Mouse (Mus musculus): ENCODE data around the gene Cdkn2c. TPM values are rescaled to one million over a fixed set of nuclear protein-coding genes. Genes with fewer than 3 reads are reported as not detected.
"Not testable (repeated sequence)": the region's sequence is repeated elsewhere in the genome, so short reads cannot be mapped to it uniquely, and the experiment has no call there.

The Cdkn2c gene
- 2.6 and 3.0 TPM in 2 replicates for polyA plus RNA-seq (2015; fragmentation: Nextera tagmentation; extraction: Ambion mirVana)

DNA sequence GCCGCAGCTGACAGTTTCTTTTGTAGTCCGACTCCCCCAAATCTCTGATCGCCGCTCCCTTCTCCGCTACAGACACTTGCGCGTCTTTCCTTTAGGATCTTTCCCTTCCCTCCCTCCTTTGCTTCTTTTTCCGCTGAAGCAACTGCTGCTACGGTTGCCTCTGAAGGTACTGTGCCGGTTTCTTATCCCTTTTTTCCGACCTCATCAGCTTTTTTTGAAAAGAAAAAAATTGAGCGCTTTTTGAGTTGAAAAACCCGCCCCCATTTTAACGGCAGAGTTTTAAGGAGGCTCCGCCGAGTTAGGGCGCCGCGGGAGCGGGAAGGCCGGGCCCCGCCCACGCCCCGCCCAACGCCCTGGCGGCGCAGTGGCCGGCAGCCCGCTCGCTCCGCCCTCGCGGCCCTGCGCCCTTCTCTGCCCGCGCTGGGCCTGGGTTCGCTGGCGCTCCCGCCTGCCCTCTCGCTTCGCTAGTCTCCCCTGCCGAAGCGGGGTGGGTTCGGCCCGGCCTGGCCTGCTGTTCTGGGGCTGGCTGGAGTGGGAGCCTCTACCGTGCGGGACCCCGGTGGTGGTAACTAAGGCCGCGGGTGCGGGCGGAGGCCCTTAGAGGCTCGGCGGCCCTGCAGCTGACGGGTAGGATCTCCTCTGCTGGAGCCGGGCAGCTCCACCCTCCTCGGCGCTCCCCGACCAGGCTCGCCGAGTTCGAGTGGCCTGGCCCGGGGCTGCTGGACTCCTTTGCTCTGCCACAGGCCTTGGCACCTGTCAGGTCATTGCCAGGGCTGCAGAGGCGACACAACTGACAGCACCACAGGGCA is at the start of gene Cdkn2c:
Cdkn2c (minus strand) TSS at position 729 of the 809 bp plus-strand sequence.
- under 1% methylated on average over 63 of the region's 64 CpGs for WGBS
- peaks cover 22% of the 10 kb centered on the region for H3K4me1 ChIP-seq (replicated peaks)
- H3K9me3 ChIP-seq, result no peaks in the 10 kb centered on the region
- ATAC-seq (ENCODE audit: low FRiP score), result peak; percentile 90
- peak within 1 kb of the TSS; percentile 74 for H3K4me2 ChIP-seq
- no peaks in the 10 kb centered on the region for H3K36me3 ChIP-seq
- peaks cover 44% of the 10 kb centered on the region for H3K27me3 ChIP-seq
- peak within 1 kb of the TSS; percentile 74 for H3K9ac ChIP-seq
- peak within 1 kb of the TSS; percentile 53 for H3K4me3 ChIP-seq
- H3K27ac ChIP-seq, result peak within 1 kb of the TSS; percentile 73

DNA sequence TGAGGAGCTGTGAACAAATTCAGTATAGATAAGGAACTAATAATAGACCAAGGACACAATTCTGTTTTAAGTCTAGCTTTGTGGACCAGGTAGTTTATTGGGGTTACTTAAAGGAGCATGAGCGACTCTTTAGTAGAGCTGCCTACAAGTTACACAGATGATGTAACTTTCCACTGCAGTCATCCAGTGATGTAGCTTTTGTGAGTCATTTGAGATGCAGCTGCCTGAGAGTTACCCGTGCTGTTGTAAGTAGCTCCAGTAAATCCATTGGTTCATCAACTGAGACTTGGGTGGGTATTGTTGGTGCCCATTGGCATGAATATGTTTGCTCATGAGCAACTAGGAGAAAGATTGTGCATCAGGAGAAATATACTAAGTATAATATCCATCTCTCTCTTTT is 38.4 kb upstream of the Cdkn2c start:
- H3K4me2 ChIP-seq, result no peak overlapping the region
- 91% methylated on average over 2 of the region's 2 CpGs for WGBS
- no peak overlapping the region for H3K9ac ChIP-seq
- H3K36me3 ChIP-seq, result no peaks in the 10 kb centered on the region
- H3K4me3 ChIP-seq, result no peak overlapping the region
- H3K4me1 ChIP-seq (replicated peaks), result no peaks in the 10 kb centered on the region
- no peaks in the 10 kb centered on the region for H3K9me3 ChIP-seq
- ATAC-seq (ENCODE audit: low FRiP score), result no peak
- no peak overlapping the region for H3K27ac ChIP-seq
- H3K27me3 ChIP-seq, result no peaks in the 10 kb centered on the region

DNA sequence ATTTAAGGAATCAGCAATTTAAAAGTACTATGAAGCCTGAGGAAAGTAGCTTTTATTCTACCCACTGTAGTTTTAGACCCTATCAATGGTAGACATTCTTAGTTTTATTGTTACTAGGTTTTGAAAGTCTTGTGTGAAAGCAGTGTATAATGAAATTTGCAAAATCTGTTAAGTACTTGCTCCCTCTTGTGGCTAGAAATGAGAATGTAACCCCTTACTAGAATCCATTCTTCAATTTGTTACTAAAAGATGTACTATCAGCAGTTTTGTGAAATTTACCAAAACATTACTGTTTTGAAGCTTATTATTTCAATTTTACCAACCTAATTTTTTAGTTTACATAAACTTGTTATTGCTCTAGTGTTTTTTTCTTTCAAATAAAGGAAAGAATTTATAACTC is 36.6 kb upstream of the Cdkn2c start:
- H3K9ac ChIP-seq, result no peak overlapping the region
- ATAC-seq (ENCODE audit: low FRiP score), result no peak
- H3K27ac ChIP-seq, result no peak overlapping the region

DNA sequence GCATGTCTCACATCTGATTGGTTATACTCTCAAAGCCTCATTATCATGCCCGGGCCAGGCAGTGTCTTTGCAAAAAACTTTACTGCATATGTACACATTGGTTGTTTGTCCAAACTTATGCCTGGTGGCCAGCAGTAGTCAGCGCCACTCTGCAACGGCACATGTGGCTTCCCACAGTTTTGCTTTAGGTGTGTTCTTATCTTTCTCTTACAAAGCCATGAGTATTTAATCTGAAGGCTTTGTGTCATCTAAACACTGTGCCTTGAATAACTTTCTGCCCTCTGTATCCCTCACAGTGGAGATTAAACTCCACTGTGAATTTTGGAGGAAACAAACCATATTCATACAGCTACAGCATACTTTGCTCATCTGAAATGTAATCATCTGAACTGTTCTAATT is 33.7 kb upstream of the Cdkn2c start:
- WGBS, result 93% methylated on average over 3 of the region's 3 CpGs
- H3K4me1 ChIP-seq (replicated peaks); H3K27me3 ChIP-seq; H3K9ac ChIP-seq; H3K9me3 ChIP-seq; H3K36me3 ChIP-seq; H3K27ac ChIP-seq; H3K4me3 ChIP-seq; H3K4me2 ChIP-seq; ATAC-seq (ENCODE audit: low FRiP score): not testable (repeated sequence)

More for the DNA sequence above, 36.6 kb upstream of the Cdkn2c start:
- H3K27me3 ChIP-seq, result no peaks in the 10 kb centered on the region
- H3K4me1 ChIP-seq (replicated peaks), result no peaks in the 10 kb centered on the region
- H3K4me3 ChIP-seq, result no peak overlapping the region
- H3K9me3 ChIP-seq, result no peaks in the 10 kb centered on the region
- H3K4me2 ChIP-seq, result no peak overlapping the region
- no peaks in the 10 kb centered on the region for H3K36me3 ChIP-seq

DNA sequence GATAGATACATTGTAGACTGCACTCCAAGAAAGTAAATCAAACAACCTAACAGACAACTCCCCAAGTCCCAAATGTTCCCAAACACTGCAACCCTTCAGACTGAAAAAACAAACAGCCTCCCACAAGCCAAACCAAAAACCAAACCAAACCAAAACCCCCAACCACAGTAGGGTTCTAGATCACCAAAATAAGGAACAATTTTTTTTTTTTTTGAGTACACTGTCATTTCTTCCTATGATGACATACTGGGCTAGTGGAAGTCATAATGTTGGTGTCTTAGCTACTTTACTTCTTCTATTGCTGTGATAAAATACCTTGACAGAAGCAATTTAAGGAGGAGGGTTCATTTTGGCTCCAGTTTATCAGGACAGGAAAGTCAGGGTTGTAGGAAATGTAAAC is 25.7 kb upstream of the Cdkn2c start:
- Histone ChIP-seq H3K36me3 (peaks cover 6% of the 10 kb centered on the region), H3K4me3 (no peak overlapping the region), H3K27ac (no peak overlapping the region), H3K9me3 (peaks cover 13% of the 10 kb centered on the region; the same call in 1 of the 2 replicates), H3K9ac (no peak overlapping the region), H3K4me2 (no peak overlapping the region), H3K4me1 (replicated peaks) (no peaks in the 10 kb centered on the region), H3K27me3 (no peaks in the 10 kb centered on the region)
- no peak for ATAC-seq (ENCODE audit: low FRiP score)

DNA sequence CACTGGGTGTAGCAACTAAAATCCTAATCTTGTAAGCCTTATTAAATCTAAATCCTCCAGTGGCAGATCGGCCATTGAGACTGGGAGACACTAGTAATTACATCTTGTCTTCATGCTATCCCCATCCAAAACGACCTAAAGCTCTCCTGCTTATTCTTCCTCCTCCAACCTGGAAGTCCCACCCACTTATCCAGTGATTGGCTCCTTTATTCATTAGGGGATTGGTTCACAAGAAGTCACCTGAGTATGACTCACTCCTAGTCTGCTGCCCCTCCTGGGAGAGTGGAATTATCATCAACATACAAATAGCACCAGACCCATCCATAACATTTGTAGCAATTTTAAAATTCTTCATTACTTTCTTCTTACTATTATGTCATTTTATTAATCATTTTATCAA is 16.6 kb upstream of the Cdkn2c start:
- ATAC-seq (ENCODE audit: low FRiP score), result no peak
- 73% methylated on average over 2 of the region's 2 CpGs for whole genome bisulfite sequencing
- H3K4me2 ChIP-seq, result no peak overlapping the region

DNA sequence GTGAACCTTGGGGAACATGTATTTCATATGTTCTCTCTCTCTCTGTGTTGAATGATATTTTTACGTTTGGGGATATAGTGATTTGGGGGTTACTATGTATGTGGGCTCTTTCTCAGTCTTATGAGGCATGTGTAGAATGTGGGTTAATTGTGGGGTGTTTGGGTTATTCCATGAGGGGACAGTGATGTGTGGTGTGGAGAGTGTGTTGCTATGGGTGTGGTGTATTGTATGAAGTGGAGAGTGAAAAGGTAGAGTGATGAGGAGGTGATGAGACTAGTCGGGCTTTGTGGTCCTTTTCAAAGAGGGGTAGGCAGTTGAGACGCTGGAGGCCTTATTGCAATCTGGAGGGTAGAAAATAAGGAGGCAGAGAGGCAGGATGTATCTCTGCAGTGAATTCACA is 10.2 kb upstream of the Cdkn2c start:
- Histone ChIP-seq H3K36me3 (no peaks in the 10 kb centered on the region), H3K9me3 (no peaks in the 10 kb centered on the region), H3K27ac (peak overlapping the region; percentile 97), H3K4me1 (replicated peaks) (peaks cover 8% of the 10 kb centered on the region), H3K4me2 (peak overlapping the region; percentile 61), H3K27me3 (0 out of 2 replicates have a peak, but pooled peaks cover 3% of the 10 kb centered on the region), H3K4me3 (peak overlapping the region; percentile 85), H3K9ac (peak overlapping the region; percentile 92)
- ATAC-seq (ENCODE audit: low FRiP score), result peak; percentile 21
- 0% methylated on average over 3 of the region's 3 CpGs for WGBS

More for the DNA sequence above, 16.6 kb upstream of the Cdkn2c start:
- Histone ChIP-seq H3K9ac (no peak overlapping the region), H3K4me1 (replicated peaks) (no peaks in the 10 kb centered on the region), H3K4me3 (no peak overlapping the region), H3K9me3 (no peaks in the 10 kb centered on the region), H3K27ac (no peak overlapping the region), H3K27me3 (no peaks in the 10 kb centered on the region), H3K36me3 (peaks cover 6% of the 10 kb centered on the region; the same call in 1 of the 2 replicates)

DNA sequence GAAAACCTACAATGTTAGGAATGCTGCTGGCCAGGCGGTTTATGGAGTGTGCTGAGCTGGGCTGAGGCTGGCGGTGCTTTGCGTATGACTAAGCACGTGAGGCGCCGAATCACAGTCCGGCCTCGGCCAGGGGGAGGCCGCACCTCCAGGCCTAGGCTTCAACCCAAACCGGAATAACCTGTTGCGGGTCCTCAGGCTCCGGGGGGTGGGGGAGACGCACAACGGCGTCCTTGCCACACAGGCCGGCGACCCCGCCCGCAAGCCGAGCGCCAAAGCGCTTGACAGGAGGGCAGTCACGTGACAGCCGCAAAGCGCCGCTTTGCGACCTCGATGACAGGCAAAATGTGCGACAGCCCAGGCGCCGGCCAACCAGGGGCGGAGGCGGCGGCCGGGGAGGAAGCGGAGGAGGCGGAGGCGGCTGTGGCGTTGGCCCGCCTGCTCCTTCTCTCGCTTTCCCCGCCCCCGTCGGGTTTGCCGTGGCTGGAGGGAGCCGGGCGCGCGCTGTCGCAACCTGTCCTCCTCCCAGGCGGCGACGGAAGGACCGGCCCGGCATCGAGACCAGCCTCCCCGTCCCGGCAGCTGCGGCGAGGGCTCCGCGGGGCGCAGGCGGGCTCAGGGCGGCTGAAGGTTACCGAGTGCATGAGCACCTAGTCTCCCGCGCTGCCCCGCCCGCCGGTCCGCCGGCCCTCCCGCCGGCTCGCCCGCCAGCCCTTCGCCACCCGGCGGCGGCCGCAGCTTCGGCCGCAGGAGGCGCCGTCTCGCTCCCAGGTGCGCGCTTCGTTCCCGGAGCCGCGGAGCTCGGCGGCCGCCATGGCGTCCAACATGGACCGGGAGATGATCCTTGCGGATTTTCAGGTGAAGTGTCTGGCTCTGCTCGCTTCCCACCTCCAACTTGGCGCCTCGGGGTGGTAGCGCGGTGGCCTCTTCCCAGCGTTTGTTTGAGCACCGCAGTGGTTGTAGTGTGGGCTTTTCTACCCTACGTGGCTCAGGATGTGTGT is 9.5 kb upstream of the Cdkn2c start, which contains the start of gene Faf1:
Faf1 (plus strand) TSS at position 371 of the 998 bp plus-strand sequence.
- H3K4me2 ChIP-seq, result peak within 1 kb of the TSS; percentile 61

DNA sequence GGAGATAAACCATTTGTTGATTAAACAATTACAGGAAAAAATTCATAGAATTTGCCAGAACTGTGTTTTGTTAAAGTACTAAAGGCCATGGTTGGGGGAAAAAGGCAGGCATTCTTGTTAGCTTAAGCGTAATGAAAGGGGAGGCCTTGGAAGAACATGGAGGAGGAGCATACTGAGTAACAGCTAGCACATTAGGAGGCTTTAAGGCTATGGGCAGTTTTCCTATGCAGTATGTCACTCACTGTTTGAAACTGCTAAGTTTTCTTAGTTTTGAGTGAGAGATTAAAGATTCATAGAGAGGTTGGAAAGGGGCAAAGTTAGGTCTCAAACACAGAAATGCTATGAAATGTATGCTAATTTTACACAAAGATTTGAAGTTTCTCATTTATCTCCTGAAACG is 7.1 kb upstream of the Cdkn2c start:
- H3K4me3 ChIP-seq, result no peak overlapping the region
- H3K4me2 ChIP-seq, result no peak overlapping the region
- ATAC-seq (ENCODE audit: low FRiP score), result no peak
- 84% methylated on average over 2 of the region's 2 CpGs for WGBS
- H3K9me3 ChIP-seq, result no peaks in the 10 kb centered on the region
- H3K9ac ChIP-seq, result no peak overlapping the region
- H3K27ac ChIP-seq, result no peak overlapping the region
- peaks cover 8% of the 10 kb centered on the region for H3K4me1 ChIP-seq (replicated peaks)
- H3K36me3 ChIP-seq, result no peaks in the 10 kb centered on the region
- H3K27me3 ChIP-seq, result 0 out of 2 replicates have a peak, but pooled peaks cover 3% of the 10 kb centered on the region

More for the DNA sequence above, 9.5 kb upstream of the Cdkn2c start, which contains the start of gene Faf1:
- Histone ChIP-seq H3K27me3 (0 out of 2 replicates have a peak, but pooled peaks cover 3% of the 10 kb centered on the region), H3K9me3 (no peaks in the 10 kb centered on the region), H3K27ac (peak within 1 kb of the TSS; percentile 97), H3K9ac (peak within 1 kb of the TSS; percentile 92), H3K4me1 (replicated peaks) (peaks cover 8% of the 10 kb centered on the region), H3K4me3 (peak within 1 kb of the TSS; percentile 85), H3K36me3 (no peaks in the 10 kb centered on the region)
- WGBS, result under 1% methylated on average over 88 of the region's 107 CpGs
- peak; percentile 98 for ATAC-seq (ENCODE audit: low FRiP score)

DNA sequence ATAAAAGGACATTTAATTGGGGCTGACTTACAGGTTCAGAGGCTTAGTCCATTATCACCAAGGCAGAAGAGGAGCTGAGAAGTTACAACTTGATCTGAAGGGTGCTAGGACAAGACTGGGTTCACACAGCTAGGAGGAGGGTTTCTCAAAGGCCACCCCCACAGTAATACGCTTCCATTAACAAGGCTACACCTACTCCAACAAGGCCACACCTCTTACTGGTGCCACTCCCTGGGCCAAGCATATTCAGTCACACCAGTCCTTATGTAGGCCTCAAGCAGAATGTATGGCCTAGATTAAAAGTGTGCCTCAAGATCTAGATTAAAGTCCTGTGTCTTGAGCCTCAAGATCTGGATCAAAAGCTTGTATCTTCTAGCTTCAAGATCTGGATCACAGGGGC is 5.0 kb upstream of the Cdkn2c start:
- Histone ChIP-seq H3K4me3 (no peak overlapping the region), H3K27me3 (peaks cover 15% of the 10 kb centered on the region), H3K9me3 (no peaks in the 10 kb centered on the region), H3K4me1 (replicated peaks) (peaks cover under 1% of the 10 kb centered on the region; the same call in 1 of the 2 replicates), H3K36me3 (no peaks in the 10 kb centered on the region), H3K27ac (no peak overlapping the region), H3K9ac (no peak overlapping the region), H3K4me2 (no peak overlapping the region)
- WGBS, result 76% methylated on average over 1 of the region's 1 CpGs
- no peak for ATAC-seq (ENCODE audit: low FRiP score)

DNA sequence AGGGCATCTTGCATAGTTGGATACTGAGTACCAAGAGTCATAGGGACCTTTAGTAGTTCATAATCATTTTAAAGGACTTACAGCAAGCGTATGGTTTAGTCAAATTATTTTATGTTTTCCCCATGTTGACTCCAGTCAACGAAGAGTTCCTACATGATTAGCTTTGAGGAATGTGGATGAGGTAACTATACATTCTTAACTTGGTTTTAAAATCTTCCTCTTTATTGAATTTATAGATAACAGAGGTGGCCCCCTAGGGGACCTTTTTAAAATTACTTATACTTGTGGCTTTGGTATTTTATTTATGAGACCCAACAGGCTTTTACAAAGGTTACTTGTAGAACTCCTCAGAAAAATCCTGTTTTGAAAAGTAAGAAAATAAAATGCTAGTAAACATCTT is 3.2 kb upstream of the Cdkn2c start:
- ATAC-seq (ENCODE audit: low FRiP score), result no peak
- H3K4me2 ChIP-seq, result no peak overlapping the region
- 74% methylated on average over 2 of the region's 2 CpGs for WGBS

DNA sequence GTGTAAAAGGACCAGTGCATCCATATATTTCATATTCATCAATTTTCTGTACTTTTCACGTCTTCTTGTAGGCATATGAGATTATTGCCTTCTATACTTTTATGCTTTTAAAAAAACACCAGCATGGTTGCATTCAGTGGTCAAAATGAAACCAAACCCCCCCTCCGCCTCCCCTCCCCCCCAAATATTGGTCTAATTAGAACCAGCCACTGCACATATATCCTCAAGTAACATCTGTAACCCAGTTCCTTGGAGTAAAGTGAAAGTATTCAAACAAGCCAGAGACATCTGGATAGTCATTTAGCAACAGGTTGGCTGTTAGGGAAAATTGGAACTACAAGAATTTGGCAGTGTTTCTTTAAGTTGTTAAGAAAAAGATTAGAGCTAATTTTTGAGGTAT is 529 bp upstream of the Cdkn2c start:
- ATAC-seq (ENCODE audit: low FRiP score), result no peak
- WGBS, result 59% methylated on average over 2 of the region's 2 CpGs
- no peaks in the 10 kb centered on the region for H3K36me3 ChIP-seq

More for the DNA sequence above, 3.2 kb upstream of the Cdkn2c start:
- Histone ChIP-seq H3K27ac (no peak overlapping the region), H3K4me3 (no peak overlapping the region), H3K9me3 (no peaks in the 10 kb centered on the region), H3K4me1 (replicated peaks) (peaks cover 18% of the 10 kb centered on the region), H3K9ac (no peak overlapping the region), H3K36me3 (no peaks in the 10 kb centered on the region), H3K27me3 (peaks cover 24% of the 10 kb centered on the region)

More for the DNA sequence above, 529 bp upstream of the Cdkn2c start:
- Histone ChIP-seq H3K4me3 (no peak overlapping the region; the same call in 1 of the 2 replicates), H3K9ac (no peak overlapping the region), H3K4me1 (replicated peaks) (peaks cover 22% of the 10 kb centered on the region), H3K9me3 (no peaks in the 10 kb centered on the region), H3K27ac (no peak overlapping the region), H3K27me3 (peaks cover 38% of the 10 kb centered on the region), H3K4me2 (peak overlapping the region; percentile 74)

Measured in hindbrain, embryonic 13.5 days (tissue).